ENCODE assay signal across 8 mouse cellular contexts in genomic region chr3:79842616-79843016, GRCm38 (mm10). TPM values are rescaled to one million over a fixed set of nuclear protein-coding genes. Genes with fewer than 3 reads are reported as not detected.
A peak's percentile ranks its signal among the peaks of the same experiment; 100 is the strongest.
DNase-seq lines count a peak whose midpoint lies in the region; ATAC-seq and TF ChIP-seq lines count a peak whose summit lies in the region.

No protein-coding gene starts in this region.

- no peak overlapping the region for H3K27ac ChIP-seq in hindbrain, embryonic 12.5 days

- peak overlapping the region; percentile 53 for H3K9ac ChIP-seq in hindbrain, embryonic 12.5 days

- peak overlapping the region; percentile 78 for H3K4me3 ChIP-seq in G1E (ENCODE audit: low read depth, low read length)
- H3K4me3 ChIP-seq in hindbrain, embryonic 12.5 days, result peak overlapping the region; percentile 48

- DNase-seq in G1E (ENCODE audit: low spot score), result peak; percentile 50
- DNase-seq in cerebellum, adult 9-10 months, result peak; percentile 75
- DNase-seq in frontal cortex, adult 2 months (ENCODE audit: extremely low spot score in 1 of 2, low spot score in 1 of 2), result peak; percentile 55 to 76
- peak; percentile 41 to 46 for DNase-seq in layer of hippocampus, postnatal 25 days (ENCODE audit: extremely low spot score in 1 of 2, low spot score in 1 of 2)
- DNase-seq in lung, postnatal 25 days (ENCODE audit: low spot score), result peak; percentile 77
- peak; percentile 61 for DNase-seq in retina, embryonic 14.5 days (ENCODE audit: low spot score)
- DNase-seq in thymus, postnatal 4 days, result peak; percentile 71

- H3K36me3 ChIP-seq in G1E (replicated peaks), result peaks cover 14% of the 10 kb centered on the region
- no peaks in the 10 kb centered on the region for H3K36me3 ChIP-seq in hindbrain, embryonic 12.5 days

- peak; percentile 72 for ATAC-seq in G1E (ENCODE audit: extremely low read depth, insufficient number of reproducible peaks, low FRiP score, poor library complexity, severe bottlenecking)
- peak; percentile 83 for ATAC-seq in hindbrain, embryonic 12.5 days (ENCODE audit: low FRiP score)

- H3K4me2 ChIP-seq in hindbrain, embryonic 12.5 days (replicated peaks), result peak overlapping the region; percentile 72

- H3K9me3 ChIP-seq in G1E (replicated peaks), result no peaks in the 10 kb centered on the region
- no peaks in the 10 kb centered on the region for H3K9me3 ChIP-seq in hindbrain, embryonic 12.5 days (replicated peaks)

- no peaks in the 10 kb centered on the region for H3K27me3 ChIP-seq in G1E (ENCODE audit: insufficient read depth, low read length)
- no peaks in the 10 kb centered on the region for H3K27me3 ChIP-seq in hindbrain, embryonic 12.5 days

- 1% methylated on average over 19 of the region's 19 CpGs for WGBS in hindbrain, embryonic 12.5 days

- peaks cover 51% of the 10 kb centered on the region for H3K4me1 ChIP-seq in G1E (ENCODE audit: insufficient read depth, low read depth, low read length)
- H3K4me1 ChIP-seq in hindbrain, embryonic 12.5 days, result 0 out of 2 replicates have a peak, but pooled peaks cover 2% of the 10 kb centered on the region

- no peak for TF ChIP-seq CTCF in G1E (IDR thresholded peaks at IDR 0.05; ENCODE audit: low read depth, low read length)

RNA-seq across cellular contexts. Expression of gene Tmem144, which starts 10.0 kb away (rescaled TPM):
- total RNA-seq in G1E (2014; fragmentation: Nextera tagmentation) (10.5 and 12.6 TPM in 2 replicates), G1E (2017) (34.7 and 42.9 TPM in 2 replicates)
- 0.21 and 0.63 TPM in 2 replicates for polyA plus RNA-seq in G1E (2012)
- 5.1 and 5.8 TPM in 2 replicates for polyA plus RNA-seq in frontal cortex, adult 2 months (2012; rRNA removed)
- 2.0 and 3.3 TPM in 2 replicates for polyA plus RNA-seq in hindbrain, embryonic 12.5 days (2016; fragmentation: Nextera tagmentation; extraction: Ambion mirVana)
- total RNA-seq in layer of hippocampus, postnatal 25 days (2021), result 10 to 100 TPM; 19.1 to 20.3 TPM

RNA-seq across cellular contexts. Expression of gene Fam198b, which starts 41.7 kb away (rescaled TPM):
- 102 and 117 TPM in 2 replicates for total RNA-seq in G1E (2014; fragmentation: Nextera tagmentation)
- 182 and 207 TPM in 2 replicates for total RNA-seq in G1E (2017)
- 3.2 and 3.6 TPM in 2 replicates for polyA plus RNA-seq in G1E (2012)
- polyA plus RNA-seq in frontal cortex, adult 2 months (2012; rRNA removed), result 2.4 and 3.0 TPM in 2 replicates
- 5.1 and 5.3 TPM in 2 replicates for polyA plus RNA-seq in hindbrain, embryonic 12.5 days (2016; fragmentation: Nextera tagmentation; extraction: Ambion mirVana)
- total RNA-seq in layer of hippocampus, postnatal 25 days (2021), result 1 to 10 TPM; 5.4 to 6.9 TPM
